Mouse (Mus musculus) E14TG2a.4 (cell line): ENCODE data around the gene Gm9195.

Experiments
- CTCF ChIP-seq: conservative IDR thresholded peaks from 2 replicates; pipeline ENCODE4 v1.5.1; 2014; ENCODE audit warnings: low read length
- NANOG ChIP-seq: IDR thresholded peaks from 2 replicates; pipeline ENCODE4 v1.6.1; 2014; ENCODE audit warnings: borderline replicate concordance, low read length, mixed read lengths
- POU5F1 ChIP-seq: IDR thresholded peaks from 2 replicates; pipeline ENCODE4 v1.6.1; 2014; ENCODE audit warnings: low read length, borderline replicate concordance

DNA sequence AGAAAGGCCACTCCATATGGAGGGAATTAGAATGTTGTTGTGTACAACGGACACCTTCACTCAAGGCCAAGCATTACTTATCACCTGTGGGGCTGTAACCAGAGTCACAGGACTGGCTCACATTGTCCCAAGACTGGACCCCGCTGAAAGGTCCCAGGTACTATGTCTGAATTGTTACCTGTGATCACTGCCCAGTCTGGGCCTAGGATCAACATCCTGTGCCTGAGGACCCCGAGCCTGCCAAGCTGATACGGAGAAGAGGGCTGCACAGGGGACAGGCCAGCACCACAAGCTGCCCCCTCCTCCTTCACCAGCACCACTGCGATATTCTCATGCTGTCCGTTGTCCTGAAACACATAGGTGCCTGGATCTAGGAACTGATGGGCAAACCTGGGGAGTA, 51.2 kb downstream of the Gm9195 start:
- TF ChIP-seq CTCF: no peak
- no peak for TF ChIP-seq NANOG
- no peak for TF ChIP-seq POU5F1
